7 mouse cellular contexts compared by ENCODE assay signal in the genomic region with DNA sequence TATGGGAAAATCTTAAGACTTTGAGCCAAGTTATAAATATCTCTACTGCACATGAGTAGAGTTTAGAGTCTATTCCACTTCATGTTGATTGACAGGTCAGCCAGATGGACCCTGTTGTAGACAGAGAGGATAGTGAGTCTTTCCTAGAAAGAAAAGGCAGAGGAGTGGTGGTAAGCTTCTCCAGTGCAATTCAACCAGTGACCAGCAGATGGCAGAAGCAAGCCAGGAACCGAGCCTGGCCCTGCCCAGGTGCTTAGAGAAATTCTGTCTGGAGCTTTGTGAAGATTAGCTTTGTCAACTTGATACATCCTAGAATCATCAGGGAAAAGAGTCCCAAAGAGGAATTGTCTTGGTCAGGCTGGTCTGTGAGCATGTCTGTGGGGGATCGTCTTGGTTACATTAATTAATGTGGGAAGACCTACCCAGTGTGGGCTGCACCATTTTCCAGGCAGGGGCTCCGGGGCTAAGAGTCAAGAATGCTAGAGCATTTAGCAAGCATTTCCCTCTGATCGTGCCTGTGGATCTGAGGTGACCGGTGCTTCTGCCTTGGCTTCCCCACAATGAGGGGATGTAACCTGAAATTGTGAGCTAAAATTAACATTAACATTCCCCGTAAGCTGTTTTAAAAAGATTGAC.
DNase-seq lines count a peak whose midpoint lies in the region; ATAC-seq and TF ChIP-seq lines count a peak whose summit lies in the region.

No protein-coding gene starts in this region.

- no peaks in the 10 kb centered on the region for H3K36me3 ChIP-seq in intestine, postnatal 0 days (ENCODE audit: control insufficient read depth, insufficient read depth)
- no peaks in the 10 kb centered on the region for H3K36me3 ChIP-seq in midbrain, embryonic 13.5 days

- 42% methylated on average over 6 of the region's 6 CpGs for WGBS in intestine, postnatal 0 days
- WGBS in midbrain, embryonic 13.5 days = 46% methylated on average over 6 of the region's 6 CpGs

- no peak overlapping the region for H3K4me3 ChIP-seq in intestine, postnatal 0 days (ENCODE audit: low read depth, low read length)
- no peak overlapping the region for H3K4me3 ChIP-seq in midbrain, embryonic 13.5 days (replicated peaks)

- H3K27me3 ChIP-seq in intestine, postnatal 0 days (replicated peaks; ENCODE audit: control insufficient read depth, insufficient read depth, low read length) = 0 out of 2 replicates have a peak, but pooled peaks cover 5% of the 10 kb centered on the region
- no peaks in the 10 kb centered on the region for H3K27me3 ChIP-seq in midbrain, embryonic 13.5 days

- H3K9ac ChIP-seq in intestine, postnatal 0 days (ENCODE audit: low read depth, low read length) = no peak overlapping the region
- H3K9ac ChIP-seq in midbrain, embryonic 13.5 days (replicated peaks) = 0 out of 2 replicates have a peak overlapping the region, but pooled peaks have one; percentile 34

- peak; percentile 20 for DNase-seq in WW6 (ENCODE audit: low read depth, low spot score)
- DNase-seq in cerebellum, adult 11-12 months = peak; percentile 35
- peak; percentile 77 for DNase-seq in forelimb bud, embryonic 11.5 days (ENCODE audit: low read depth, low spot score)
- DNase-seq in left cerebral cortex, postnatal 14 days (ENCODE audit: low spot score in 2 of 2) = peak; percentile 88 to 91
- peak; percentile 17 for DNase-seq in spleen, adult 12 weeks (ENCODE audit: low spot score)

- no peak overlapping the region for H3K4me2 ChIP-seq in intestine, postnatal 0 days (replicated peaks; ENCODE audit: low read depth)
- H3K4me2 ChIP-seq in midbrain, embryonic 13.5 days (replicated peaks) = no peak overlapping the region

- intact Hi-C loops in left cerebral cortex, postnatal 14 days (cut with DNase I) = loop anchor here (2.0 to 5.0 kb wide), 3 partner anchors 75 to 1367 kb away; partner anchors contain the start of gene Cdh26

- no peak overlapping the region for H3K27ac ChIP-seq in intestine, postnatal 0 days (ENCODE audit: low read depth, low read length)
- 0 out of 2 replicates have a peak overlapping the region, but pooled peaks have one; percentile 1 for H3K27ac ChIP-seq in midbrain, embryonic 13.5 days

- peak; percentile 28; the same call in 1 of the 2 replicates for ATAC-seq in intestine, postnatal 0 days
- peak; percentile 65 for ATAC-seq in midbrain, embryonic 13.5 days

- TF ChIP-seq CTCF in intestine, postnatal 0 days (IDR thresholded peaks at IDR 0.05; ENCODE audit: low read depth) = peak; percentile 92

- no peaks in the 10 kb centered on the region for H3K4me1 ChIP-seq in intestine, postnatal 0 days (replicated peaks; ENCODE audit: control insufficient read depth, insufficient read depth, low read length)
- 0 out of 2 replicates have a peak, but pooled peaks cover 5% of the 10 kb centered on the region for H3K4me1 ChIP-seq in midbrain, embryonic 13.5 days (replicated peaks)

- no peaks in the 10 kb centered on the region for H3K9me3 ChIP-seq in intestine, postnatal 0 days (ENCODE audit: control insufficient read depth)
- no peaks in the 10 kb centered on the region for H3K9me3 ChIP-seq in midbrain, embryonic 13.5 days

Comparison
In these comparisons a context has a peak if more than half of its experiments do, and no peak if none do; other contexts are left out.
1. DNase-seq: peak in every context shown above with its lines; median percentile 90 in left cerebral cortex, postnatal 14 days; 77 in forelimb bud, embryonic 11.5 days; 35 in cerebellum, adult 11-12 months; 20 in WW6; 17 in spleen, adult 12 weeks.